Mouse (Mus musculus) kidney, adult 18-20 months (tissue): Measurements from ENCODE around the gene Ino80.

Experiments
- DNase-seq: peaks from one replicate; pipeline ENCODE4 v3.0.0; 2021

Ino80 gene

GRCm38 (mm10) chr2:119436988-119437387, 40.5 kb downstream of the Ino80 start:
- DNase-seq: peak; percentile 51

GRCm38 (mm10) chr2:119436467-119436866, 41.0 kb downstream of the Ino80 start:
- no peak for DNase-seq

- peak; percentile 16 for DNase-seq
Measured at GRCm38 (mm10) chr2:119413819-119414218, 63.7 kb downstream of the Ino80 start.

- no peak for DNase-seq
Measured at GRCm38 (mm10) chr2:119411674-119412073, 65.8 kb downstream of the Ino80 start.

GRCm38 (mm10) chr2:119411016-119411415, 66.5 kb downstream of the Ino80 start:
- DNase-seq: no peak

- no peak for DNase-seq
Measured at GRCm38 (mm10) chr2:119408733-119409132, 68.8 kb downstream of the Ino80 start.

DNA sequence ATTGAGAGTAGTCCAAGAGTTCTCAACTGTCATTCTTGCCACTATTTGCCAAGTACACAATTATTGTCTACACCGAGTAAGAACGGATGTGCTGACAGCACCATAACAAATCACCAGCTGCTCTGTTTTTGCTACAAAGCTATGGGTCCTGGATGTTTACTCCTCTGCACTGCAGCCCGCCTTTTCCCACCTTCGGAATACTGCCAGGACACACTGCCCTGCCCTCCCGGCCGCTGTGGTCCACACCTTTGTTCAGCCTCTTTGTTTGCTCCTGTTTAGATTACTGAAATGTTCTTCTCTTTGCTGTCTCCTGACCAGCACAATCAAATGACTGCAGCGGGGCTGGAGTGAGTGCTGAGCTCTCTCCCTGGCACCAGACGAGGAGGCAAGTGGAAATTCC, 69.2 kb downstream of the Ino80 start:
- peak; percentile 48 for DNase-seq

- no peak for DNase-seq
Measured at GRCm38 (mm10) chr2:119399313-119399712, 78.2 kb downstream of the Ino80 start.

GRCm38 (mm10) chr2:119398665-119399064, 78.8 kb downstream of the Ino80 start:
- peak; percentile 10 for DNase-seq

DNA sequence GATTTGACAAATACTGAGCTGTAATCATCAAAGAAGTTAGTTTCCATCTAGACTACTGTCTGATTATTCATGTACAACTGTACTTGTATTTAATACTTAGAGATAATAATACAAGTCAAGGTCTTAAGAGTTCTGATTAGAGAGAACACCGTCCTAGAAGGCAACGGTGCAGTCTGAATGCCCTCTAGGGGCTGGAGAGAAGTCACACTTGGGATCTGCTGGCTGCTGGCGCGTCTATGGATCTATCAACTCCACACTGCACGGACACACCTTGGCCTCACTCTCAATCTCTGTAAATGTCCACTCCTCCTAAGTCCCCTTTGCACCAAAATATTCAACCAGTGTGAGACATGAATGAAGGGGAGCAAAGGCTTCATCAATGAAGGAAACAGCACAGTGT, 79.2 kb downstream of the Ino80 start:
- DNase-seq: no peak

- no peak for DNase-seq
Measured at GRCm38 (mm10) chr2:119389992-119390391, 87.5 kb downstream of the Ino80 start.

GRCm38 (mm10) chr2:119388266-119388665, 89.2 kb downstream of the Ino80 start:
- no peak for DNase-seq

DNA sequence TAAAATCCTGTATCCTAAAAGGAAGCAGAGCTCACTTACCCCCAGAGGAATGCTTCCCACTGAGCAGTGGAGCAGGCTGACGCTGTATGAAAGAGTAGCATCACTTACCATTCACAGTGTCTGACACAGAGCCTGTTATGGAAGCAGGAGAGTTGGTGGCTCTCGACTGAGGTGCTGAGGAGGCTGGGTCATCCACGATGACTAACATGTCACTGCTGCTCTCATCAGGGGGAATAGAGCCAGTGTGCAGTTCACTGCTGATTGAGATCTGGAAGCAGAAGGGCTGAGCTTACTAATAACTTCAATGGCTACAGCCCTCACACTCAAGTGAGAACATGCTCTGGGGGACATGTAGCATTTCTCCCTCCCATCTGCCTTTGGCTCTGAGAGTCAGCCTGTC, 98.0 kb downstream of the Ino80 start:
- no peak for DNase-seq

GRCm38 (mm10) chr2:119377826-119378225, 99.7 kb downstream of the Ino80 start:
- DNase-seq: no peak

GRCm38 (mm10) chr2:119377286-119377685, 100.2 kb downstream of the Ino80 start:
- DNase-seq: peak; percentile 47

DNA sequence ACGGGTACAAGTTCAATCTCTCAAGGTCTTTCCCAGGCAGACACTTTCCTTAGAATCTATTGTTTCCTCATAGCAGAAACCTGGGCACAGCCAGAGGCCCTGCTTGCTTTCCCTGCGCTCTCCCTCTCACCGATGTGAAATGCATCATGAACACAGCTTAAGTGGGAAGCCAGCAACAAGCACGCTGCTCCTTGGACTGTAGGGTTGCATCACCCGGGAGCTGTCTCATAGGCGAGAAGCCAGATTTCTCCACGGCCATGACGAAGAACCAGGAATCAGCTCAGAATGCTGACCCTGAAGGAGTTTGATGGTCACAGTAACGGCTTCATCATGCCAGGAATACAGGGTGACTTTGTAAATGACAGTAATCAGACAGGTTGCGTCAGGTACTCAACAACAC, 107.4 kb downstream of the Ino80 start:
- DNase-seq: no peak

DNA sequence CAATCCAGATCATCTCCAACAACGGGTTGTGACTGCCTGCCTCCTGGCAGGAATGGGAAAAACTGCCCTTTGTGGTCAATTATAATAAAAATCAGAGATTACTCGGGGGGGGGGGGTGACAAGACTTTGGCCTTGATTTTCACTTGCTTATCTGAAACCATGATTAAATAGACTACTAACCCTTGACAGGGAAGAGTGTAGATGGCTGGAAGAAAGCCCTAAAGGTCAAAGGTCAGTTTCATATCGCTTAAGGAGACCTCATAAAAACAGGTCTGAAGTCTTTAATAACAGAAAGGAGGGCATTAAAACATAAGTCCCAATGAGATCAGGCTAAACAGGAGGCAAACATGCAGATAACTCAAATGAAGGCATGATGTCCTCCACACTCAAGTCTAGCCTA, 110.1 kb downstream of the Ino80 start:
- DNase-seq: no peak

- no peak for DNase-seq
Measured at GRCm38 (mm10) chr2:119364969-119365368, 112.5 kb downstream of the Ino80 start.

DNA sequence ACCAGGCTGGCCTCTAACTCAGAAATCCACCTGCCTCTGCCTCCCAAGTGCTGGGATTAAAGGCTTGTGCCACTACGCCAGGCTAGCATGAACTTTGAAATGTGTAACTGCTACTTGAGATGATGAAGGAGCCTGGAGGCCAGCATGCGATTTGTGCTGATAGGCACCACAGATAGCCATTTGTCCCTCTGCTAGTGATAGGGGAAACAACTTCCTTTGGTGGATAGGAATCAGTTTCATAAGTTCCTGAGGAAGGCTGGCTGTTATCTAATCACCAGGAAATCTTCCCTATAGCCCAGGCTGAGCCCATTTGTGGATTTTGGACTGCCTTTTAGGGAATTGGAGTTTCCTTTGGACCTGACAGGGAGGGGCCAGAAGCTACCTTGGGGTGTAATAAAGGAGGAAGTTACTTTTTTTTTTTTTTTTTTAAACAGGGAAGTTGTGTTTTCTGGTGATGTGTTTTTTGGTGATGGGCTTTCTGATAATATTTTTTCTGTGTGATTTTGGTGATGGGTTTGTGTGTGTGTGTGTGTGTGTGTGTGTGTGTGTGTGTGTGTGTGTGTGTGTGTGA, 117.7 kb downstream of the Ino80 start:
- DNase-seq: no peak

DNA sequence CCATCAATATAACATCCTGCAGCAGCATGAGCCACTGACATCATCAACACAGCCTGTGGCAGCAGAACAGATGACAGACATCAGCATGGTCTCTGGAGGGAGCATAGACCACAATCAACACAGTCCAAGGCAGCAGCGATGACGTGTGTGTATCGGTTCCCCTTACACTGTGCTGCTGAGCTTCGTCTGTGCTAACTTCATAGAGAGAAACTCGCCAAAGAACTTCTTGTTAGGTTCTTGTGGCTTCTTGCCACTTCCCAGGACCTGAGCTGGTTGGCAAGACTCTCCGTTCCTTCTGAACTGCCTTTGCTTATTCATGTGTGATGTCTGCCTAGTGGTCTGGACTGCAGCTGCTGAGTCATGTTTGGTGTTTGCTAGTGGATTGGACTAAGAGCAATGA, 119.2 kb downstream of the Ino80 start:
- DNase-seq: no peak

DNA sequence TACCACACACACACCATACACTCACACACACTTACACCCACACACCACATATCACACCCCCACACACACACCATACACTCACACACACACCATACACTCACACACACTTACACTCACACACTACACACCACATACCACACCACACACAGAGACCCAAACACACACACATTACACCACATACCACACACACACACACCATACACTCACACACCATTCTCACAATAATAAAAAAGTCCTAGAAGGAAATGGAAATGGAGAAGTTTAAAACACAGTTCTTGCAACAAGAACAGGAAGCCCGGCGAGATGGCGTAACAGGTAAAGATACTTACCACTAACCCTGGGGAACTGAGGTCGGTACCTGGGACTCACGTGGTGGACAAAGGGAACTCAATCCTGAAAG, 120.7 kb downstream of the Ino80 start:
- DNase-seq: no peak

DNA sequence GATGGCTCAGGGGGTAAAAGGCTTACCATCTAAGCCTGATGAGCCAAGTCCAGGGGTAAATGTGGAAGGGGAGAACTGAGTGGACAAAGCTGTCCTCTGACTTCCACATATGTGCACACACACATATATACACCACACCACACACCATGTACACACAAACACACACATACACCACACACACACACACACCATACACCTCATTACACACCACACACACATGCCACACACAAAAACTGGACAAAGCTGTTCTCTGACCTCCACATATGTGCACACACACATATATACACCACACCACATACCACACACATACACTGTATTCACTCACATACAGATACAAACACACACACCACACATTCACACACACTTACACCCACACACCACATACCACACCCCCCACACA, 121.2 kb downstream of the Ino80 start:
- DNase-seq: no peak

DNA sequence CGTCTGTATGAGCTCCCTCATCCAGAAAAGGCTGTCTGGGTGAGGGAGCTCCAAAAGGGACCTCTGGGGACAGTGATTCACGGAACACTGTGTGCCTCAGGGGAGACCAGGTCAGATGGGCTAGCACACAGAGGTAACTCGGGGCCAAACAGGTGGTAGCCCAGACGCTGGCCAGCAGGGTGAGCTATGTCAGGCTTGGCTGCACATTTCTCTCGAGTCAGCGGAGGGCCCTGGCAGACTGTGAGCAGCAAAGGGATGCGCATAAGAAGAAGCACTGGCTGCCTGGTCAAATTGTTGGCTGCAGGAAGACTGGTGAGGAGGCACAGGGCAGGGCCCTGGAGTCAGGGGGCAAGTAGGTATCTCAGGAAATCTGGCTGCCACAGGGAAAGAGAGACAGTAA, 121.8 kb downstream of the Ino80 start:
- peak; percentile 68 for DNase-seq

GRCm38 (mm10) chr2:119355089-119355488, 122.4 kb downstream of the Ino80 start:
- peak; percentile 33 for DNase-seq

GRCm38 (mm10) chr2:119353707-119354106, 123.8 kb downstream of the Ino80 start:
- no peak for DNase-seq
